Mouse (Mus musculus): ENCODE measurements around the gene Psmf1. TPM values are rescaled to one million over a fixed set of nuclear protein-coding genes. Genes with fewer than 3 reads are reported as not detected.

Gene Psmf1
- polyA plus RNA-seq, 1 experiment, result 8.4 TPM

- TF ChIP-seq GATA1 (IDR thresholded peaks at IDR 0.05; ENCODE audit: low read length), result no peak
These were observed 61.6 kb downstream of the Psmf1 start for GRCm38 (mm10) chr2:151682357-151682756.

DNA sequence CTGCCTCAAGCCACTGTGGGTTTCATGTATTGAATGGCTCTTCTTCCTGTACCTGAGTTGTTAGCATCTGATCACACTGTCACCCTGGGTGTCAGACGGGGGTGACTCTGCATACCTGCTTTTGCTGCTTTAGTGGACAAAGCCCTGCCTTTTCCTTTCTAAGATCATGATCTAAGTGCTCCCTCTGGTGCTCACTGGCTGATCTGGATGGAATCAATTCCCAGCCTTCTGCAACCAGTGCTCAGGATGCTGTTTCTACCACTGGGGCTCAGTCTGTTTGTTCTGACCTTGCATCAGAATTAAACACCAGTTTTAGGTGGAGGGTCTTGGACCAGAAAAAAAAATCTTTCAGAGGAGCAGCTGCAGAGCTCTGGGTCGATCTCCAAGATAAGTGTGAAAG, 67.8 kb downstream of the Psmf1 start:
- TF ChIP-seq GATA1 (IDR thresholded peaks at IDR 0.05; ENCODE audit: low read length), result no peak

GRCm38 (mm10) chr2:151670968-151671329, 73.0 kb downstream of the Psmf1 start:
- TF ChIP-seq GATA1 (IDR thresholded peaks at IDR 0.05; ENCODE audit: low read length), result no peak

DNA sequence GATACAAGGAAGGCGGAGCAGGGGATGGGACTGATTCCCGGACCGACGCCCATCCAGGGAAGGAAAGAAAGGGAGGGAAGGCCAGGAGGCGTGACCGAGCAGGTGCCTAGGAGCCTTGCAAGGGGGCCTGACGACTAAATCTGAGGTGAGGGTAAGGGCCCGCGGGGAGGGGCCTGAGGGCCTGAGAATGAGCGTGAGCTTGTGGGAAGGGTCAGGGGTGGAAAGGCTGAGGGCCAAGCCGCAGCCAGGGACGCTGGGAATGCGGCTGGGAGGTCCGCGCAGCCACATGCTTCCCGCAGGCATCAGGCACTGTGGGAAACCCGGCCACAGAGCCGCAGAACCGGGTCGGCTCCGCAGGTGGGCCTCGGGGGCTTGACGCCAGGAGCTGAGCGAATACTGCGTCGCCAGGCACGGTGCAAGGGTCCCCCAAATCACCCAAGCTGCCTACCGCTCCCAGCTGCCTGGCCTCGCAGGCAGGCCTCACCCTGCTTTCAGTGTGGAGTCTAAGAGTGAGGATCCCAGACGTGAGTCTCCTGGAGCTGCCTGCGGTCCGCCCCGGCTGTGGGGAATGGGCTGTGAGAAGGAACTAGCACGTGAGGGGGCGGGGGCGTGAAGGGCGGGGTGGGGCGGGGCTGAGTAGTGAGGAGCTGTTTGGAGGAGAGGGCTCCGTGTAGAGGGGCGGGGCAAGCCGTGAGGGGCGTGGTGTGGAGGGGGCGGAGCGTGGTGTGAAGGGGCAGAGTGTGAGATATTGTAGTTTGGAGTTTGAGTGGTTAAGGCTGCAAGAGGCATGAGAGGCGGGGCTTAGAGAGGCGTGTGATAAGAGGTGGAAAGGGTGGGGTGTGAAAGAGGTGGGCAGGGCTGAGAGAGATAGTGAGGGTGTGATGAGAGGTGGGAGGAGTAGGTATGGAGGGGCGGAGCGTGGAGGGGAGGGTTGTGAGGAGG, 73.7 kb downstream of the Psmf1 start:
- TF ChIP-seq GATA1 (IDR thresholded peaks at IDR 0.05; ENCODE audit: low read length), result no peak

- TF ChIP-seq GATA1 (IDR thresholded peaks at IDR 0.05; ENCODE audit: low read length), result no peak
These were observed 75.6 kb downstream of the Psmf1 start, which contains the start of gene Rad21l for GRCm38 (mm10) chr2:151668433-151668832. Rad21l (minus strand) TSS chr2:151668533.

Other genes starting within 250 kb of the Psmf1 start
- gene Fkbp1a, start 201.7 kb downstream of the Psmf1 start, polyA plus RNA-seq (2012), result 289 and 344 TPM in 2 replicates
- 0.16 TPM in 1 of 2 replicates, not detected in the other for gene Sdcbp2, start 171.6 kb downstream of the Psmf1 start, polyA plus RNA-seq (2012)
- not detected in 2 replicates for gene Snph, start 111.6 kb downstream of the Psmf1 start, polyA plus RNA-seq (2012)
- gene Rad21l, start 75.7 kb downstream of the Psmf1 start, polyA plus RNA-seq (2012), result not detected in 2 replicates
- not detected in 2 replicates for gene Tmem74b, start 42.2 kb downstream of the Psmf1 start, polyA plus RNA-seq (2012)
- gene Rspo4, start 98.7 kb upstream of the Psmf1 start, polyA plus RNA-seq (2012), result not detected in 2 replicates
- gene Angpt4, start 167.0 kb upstream of the Psmf1 start, polyA plus RNA-seq (2012), result not detected in 2 replicates
- 21.4 and 22.6 TPM in 2 replicates for gene Fam110a, start 236.0 kb upstream of the Psmf1 start, polyA plus RNA-seq (2012)